Mouse (Mus musculus) liver, embryonic 14.5 days (tissue): ENCODE measurements around the gene Acin1.

Experiments
- CTCF ChIP-seq: IDR thresholded peaks from 2 replicates; pipeline ENCODE4 v1.5.1; 2016; ENCODE audit warnings: antibody characterized with exemption, low read depth, control low read depth
- EP300 ChIP-seq: IDR thresholded peaks from 2 replicates; pipeline ENCODE4 v1.6.1; 2016; ENCODE audit warnings: antibody characterized with exemption, low read depth

DNA sequence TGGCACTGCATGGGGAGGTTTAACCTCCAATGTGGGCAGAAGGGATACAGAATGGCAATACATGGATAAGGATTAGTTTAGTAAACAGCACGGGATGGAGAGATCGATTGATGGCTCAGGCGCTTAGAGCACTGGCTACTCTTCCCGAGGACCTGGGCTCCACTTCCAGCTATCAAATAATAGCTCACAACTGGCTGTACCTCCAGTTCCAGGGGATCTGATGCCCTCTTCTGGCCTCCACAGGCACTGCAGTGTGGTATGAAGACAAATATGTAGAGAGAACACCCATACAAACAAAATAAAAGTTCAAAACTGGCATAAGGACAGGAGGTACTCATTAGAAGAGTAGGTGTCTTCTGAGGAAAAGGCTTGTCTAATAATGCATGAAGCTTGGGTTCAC, 17.4 kb downstream of the Acin1 start:
- TF ChIP-seq EP300: no peak
- peak; percentile 87 for TF ChIP-seq CTCF
